Mouse (Mus musculus) forebrain, embryonic 15.5 days (tissue): ENCODE results near the gene Fbxo9. TPM values are rescaled to one million over a fixed set of nuclear protein-coding genes. Genes with fewer than 3 reads are reported as not detected.
"Not testable (repeated sequence)": the region's sequence is repeated elsewhere in the genome, so short reads cannot be mapped to it uniquely, and the experiment has no call there.

Experiments
- ATAC-seq: fragments of 200-750 bp; cut with Nextera tagmentation; replicated peaks from 2 replicates; pipeline ENCODE4 v1.8.0; 2017; ENCODE audit warnings: mild to moderate bottlenecking, moderate TSS enrichment, moderate library complexity
- H3K27ac ChIP-seq: fragments of 300-500 bp; sonication (generic); replicated peaks from 2 replicates; pipeline ENCODE4 v1.5.1; 2015; ENCODE audit warnings: mild to moderate bottlenecking, inconsistent platforms
- H3K27me3 ChIP-seq: fragments of 300-500 bp; sonication (generic); 2 replicates; pipeline ENCODE4 v1.6.1; 2015; ENCODE audit warnings: inconsistent platforms
- H3K36me3 ChIP-seq: fragments of 300-500 bp; sonication (generic); 2 replicates; pipeline ENCODE4 v1.6.1; 2015; ENCODE audit warnings: mild to moderate bottlenecking, inconsistent platforms
- H3K4me1 ChIP-seq: fragments of 300-500 bp; sonication (generic); 2 replicates; pipeline ENCODE4 v1.6.1; 2015; ENCODE audit warnings: inconsistent platforms
- H3K4me2 ChIP-seq: fragments of 300-500 bp; sonication (generic); replicated peaks from 2 replicates; pipeline ENCODE4 v1.6.1; 2015; ENCODE audit warnings: mild to moderate bottlenecking, inconsistent platforms
- H3K4me3 ChIP-seq: fragments of 300-500 bp; sonication (generic); 2 replicates; pipeline ENCODE4 v1.5.1; 2015; ENCODE audit warnings: mild to moderate bottlenecking, inconsistent platforms
- H3K9ac ChIP-seq: fragments of 300-500 bp; sonication (generic); replicated peaks from 2 replicates; pipeline ENCODE4 v1.6.1; 2015; ENCODE audit warnings: mild to moderate bottlenecking, inconsistent platforms
- H3K9me3 ChIP-seq: fragments of 300-500 bp; sonication (generic); 2 replicates; pipeline ENCODE4 v1.6.1; 2016; ENCODE audit warnings: inconsistent platforms
- WGBS: fragments of 180-500 bp; shearing (Covaris S2); methylation state at CpG from one replicate; pipeline ENCODE4 v1.1.7; 2015; ENCODE audit warnings: mixed read lengths; 5-methylcytosine and 5-hydroxymethylcytosine counted together
- polyA plus RNA-seq: library from polyadenylated mRNA; unstranded; fragments of >200 nt; fragmentation: Nextera tagmentation; extraction: Ambion mirVana; gene quantifications from 2 replicates; pipeline ENCODE4 v1.2.1, GENCODE M21; 2015

Gene Fbxo9
- 51.4 and 54.3 TPM in 2 replicates for polyA plus RNA-seq

DNA sequence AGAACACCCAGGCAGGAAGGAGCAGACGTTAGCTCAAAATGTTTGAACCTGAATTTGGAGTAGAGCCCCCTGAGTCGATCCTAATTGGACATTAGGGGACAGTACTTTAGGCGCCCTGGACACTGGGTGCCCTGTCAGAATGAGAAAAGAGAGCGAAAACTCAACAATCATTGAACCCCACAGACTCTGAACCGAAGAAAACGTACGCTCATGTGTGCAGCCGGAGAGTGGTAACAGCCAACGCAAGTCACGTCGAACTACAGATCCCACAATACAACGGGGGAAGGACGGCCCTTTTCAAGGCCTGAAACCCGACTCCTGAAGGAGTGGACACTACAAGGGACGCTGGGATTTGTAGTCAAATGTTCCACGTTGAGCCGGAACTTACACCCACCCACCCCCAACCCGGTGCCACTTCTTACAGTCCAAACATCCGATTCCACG lies at the start of gene Fbxo9, which contains the start of gene Ick:
Gene Fbxo9, minus strand, starts transcription at position 270 of the 444 bp plus-strand sequence.
Gene Ick, plus strand, starts transcription at position 397 of the 444 bp plus-strand sequence.
- Histone ChIP-seq H3K27me3 (no peaks in the 10 kb centered on the region), H3K9ac (peak within 1 kb of the TSS; percentile 91), H3K27ac (peak within 1 kb of the TSS; percentile 95), H3K9me3 (no peaks in the 10 kb centered on the region), H3K4me1 (peaks cover 17% of the 10 kb centered on the region), H3K4me2 (peak within 1 kb of the TSS; percentile 92), H3K36me3 (0 out of 2 replicates have a peak, but pooled peaks cover 2% of the 10 kb centered on the region), H3K4me3 (peak within 1 kb of the TSS; percentile 61)
- 0% methylated on average over 20 of the region's 20 CpGs for WGBS
- ATAC-seq = peak; percentile 96

DNA sequence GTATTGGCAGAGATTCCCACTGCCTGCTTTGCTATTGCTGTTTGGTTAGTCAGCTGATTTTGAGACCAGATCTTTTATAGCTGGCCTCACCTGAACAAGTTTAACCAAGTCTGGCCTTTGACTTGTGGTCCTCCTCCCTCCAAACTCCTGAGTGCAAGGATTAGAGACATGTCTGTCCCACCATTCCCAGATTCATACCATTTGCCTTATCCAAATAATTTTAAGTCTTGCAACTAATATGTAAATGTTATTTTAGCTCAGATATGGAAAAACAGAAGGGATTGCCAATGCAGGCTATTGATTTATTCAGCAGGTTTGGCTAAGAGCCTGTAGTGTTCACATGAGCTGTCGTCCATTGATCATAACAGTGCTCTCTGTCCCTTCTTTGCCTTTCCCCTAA lies 48.4 kb upstream of the Fbxo9 start:
- Histone ChIP-seq H3K4me1 (no peaks in the 10 kb centered on the region), H3K27me3 (no peaks in the 10 kb centered on the region), H3K36me3 (peaks cover 69% of the 10 kb centered on the region), H3K9me3 (no peaks in the 10 kb centered on the region), H3K27ac (no peak overlapping the region), H3K9ac (no peak overlapping the region), H3K4me2 (no peak overlapping the region), H3K4me3 (no peak overlapping the region)
- ATAC-seq = no peak
- 82% methylated on average over 1 of the region's 1 CpGs for WGBS

DNA sequence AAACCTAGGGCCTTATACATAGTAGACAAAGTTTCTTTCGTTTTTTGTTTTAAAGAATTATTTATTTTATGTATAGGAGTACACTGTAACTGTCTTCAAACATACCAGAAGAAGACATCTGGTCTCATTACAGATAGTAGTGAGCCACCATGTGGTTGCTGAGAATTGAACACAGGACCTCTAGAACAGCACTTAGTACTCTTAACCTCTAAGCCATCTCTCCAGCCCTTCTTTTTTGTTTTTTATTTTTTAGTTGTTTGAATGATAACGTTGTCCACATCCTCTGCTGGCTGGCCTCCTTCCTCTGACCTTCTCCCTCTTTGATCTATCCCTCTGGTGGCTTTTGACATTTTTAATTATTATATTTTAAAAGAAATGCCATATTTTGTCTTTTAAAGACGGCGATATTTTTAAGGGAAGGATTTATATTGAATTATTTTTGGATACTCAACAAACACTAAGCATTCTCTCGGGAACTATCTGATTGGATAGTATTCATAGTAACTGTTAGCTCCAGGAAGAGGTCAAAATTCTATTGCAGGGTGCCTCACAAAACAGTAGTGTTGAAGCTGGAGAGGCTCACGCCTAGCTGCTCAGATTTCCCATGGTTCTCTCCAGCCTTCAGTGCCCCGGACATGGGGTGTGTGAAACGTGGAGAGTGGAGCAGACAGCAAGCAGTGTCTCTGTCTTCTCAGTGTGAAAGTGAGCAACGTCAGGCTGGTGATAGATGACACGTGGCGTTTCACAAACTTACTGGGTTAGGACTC lies 45.5 kb upstream of the Fbxo9 start:
- ATAC-seq = no peak
- Histone ChIP-seq H3K9me3 (no peaks in the 10 kb centered on the region), H3K36me3 (peaks cover 55% of the 10 kb centered on the region), H3K9ac (no peak overlapping the region), H3K4me3 (no peak overlapping the region), H3K4me1 (no peaks in the 10 kb centered on the region), H3K27ac (no peak overlapping the region), H3K4me2 (no peak overlapping the region), H3K27me3 (no peaks in the 10 kb centered on the region)
- 89% methylated on average over 11 of the region's 11 CpGs for WGBS

DNA sequence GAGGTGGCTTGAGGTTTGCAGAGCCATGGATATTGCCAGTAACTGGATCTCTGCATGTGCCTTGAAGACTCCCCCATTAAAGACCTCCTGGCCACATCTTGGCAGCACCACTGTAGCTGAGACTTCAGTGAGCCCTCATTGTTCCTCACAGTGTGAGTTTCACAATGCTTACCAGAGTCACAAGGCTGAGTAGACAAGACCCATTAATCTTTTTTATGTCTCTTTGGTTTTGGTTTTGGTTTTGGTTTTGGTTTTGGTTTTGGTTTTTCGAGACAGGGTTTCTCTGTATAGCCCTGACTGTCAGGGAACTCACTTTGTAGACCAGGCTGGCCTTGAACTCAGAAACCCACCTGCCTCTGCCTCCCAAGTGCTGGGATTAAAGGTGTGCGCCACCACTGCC lies 40.9 kb upstream of the Fbxo9 start:
- H3K27ac ChIP-seq, H3K4me1 ChIP-seq, H3K4me2 ChIP-seq, ATAC-seq, H3K27me3 ChIP-seq, H3K9me3 ChIP-seq, H3K4me3 ChIP-seq, H3K9ac ChIP-seq: not testable (repeated sequence)
- WGBS = 97% methylated on average over 2 of the region's 2 CpGs
- peaks cover 35% of the 10 kb centered on the region for H3K36me3 ChIP-seq

DNA sequence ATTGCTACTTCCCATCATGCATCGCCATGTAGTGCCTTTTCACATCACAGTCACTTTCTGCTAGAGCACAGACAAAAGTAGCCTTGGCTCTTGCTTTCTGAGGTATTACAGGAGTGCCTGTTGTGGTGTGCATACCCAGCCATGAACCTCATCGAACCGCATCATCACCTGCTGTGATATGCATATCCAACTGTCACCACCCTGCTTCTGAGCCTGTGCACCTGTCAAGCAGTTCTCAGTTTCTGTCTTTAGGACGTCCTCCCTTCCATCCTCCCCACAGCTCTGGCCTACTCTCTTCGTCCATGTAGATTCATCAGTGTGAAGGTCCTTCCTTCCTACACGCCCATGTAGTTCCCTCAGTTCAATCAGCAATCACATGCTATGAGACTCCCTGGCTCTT lies 39.3 kb upstream of the Fbxo9 start:
- H3K9me3 ChIP-seq = no peaks in the 10 kb centered on the region
- WGBS = 91% methylated on average over 6 of the region's 6 CpGs
- no peaks in the 10 kb centered on the region for H3K4me1 ChIP-seq
- ATAC-seq = no peak
- no peak overlapping the region for H3K4me2 ChIP-seq
- no peak overlapping the region for H3K9ac ChIP-seq
- H3K27ac ChIP-seq = no peak overlapping the region
- no peaks in the 10 kb centered on the region for H3K27me3 ChIP-seq
- peaks cover 41% of the 10 kb centered on the region for H3K36me3 ChIP-seq
- H3K4me3 ChIP-seq = no peak overlapping the region

DNA sequence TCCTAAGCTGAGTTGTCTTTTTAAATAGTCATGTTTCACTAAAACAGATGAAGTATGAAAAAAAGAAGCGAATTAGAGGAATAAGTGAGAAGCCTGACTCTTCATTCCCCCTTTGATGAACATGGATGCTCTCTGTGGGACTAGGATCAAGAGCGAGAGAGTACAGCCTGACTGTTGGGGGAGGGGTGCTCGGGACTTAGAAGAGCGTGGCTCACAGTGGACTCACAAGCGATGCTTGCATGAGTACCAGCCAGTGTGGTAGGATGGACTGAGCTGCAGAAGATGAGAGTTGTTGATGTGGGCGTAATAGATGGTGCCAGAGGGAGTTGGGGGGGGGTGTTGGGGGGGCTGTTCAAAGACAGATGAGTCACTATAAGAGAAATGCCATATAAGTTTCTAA lies 37.8 kb upstream of the Fbxo9 start:
- H3K27ac ChIP-seq = no peak overlapping the region

DNA sequence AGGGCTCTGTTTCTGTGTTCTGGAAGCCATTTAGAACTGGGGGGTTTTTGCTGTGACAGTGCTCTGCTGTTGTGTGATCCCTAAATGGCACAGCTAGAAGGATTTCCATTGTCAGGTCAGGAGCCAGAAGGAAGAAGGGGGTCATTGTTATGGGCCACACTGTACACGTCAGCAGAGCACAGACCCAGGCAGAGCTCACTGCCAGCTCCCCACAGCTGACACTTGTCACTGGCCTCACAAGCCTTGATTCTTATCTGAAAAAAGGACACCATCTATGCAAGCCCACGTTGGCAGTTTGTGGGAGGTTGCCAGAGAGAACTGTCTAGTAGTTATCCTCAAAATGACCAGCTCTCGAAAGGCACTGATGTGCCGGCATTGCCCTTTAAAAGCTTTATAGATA lies 37.2 kb upstream of the Fbxo9 start:
- Histone ChIP-seq H3K9ac (no peak overlapping the region), H3K4me2 (no peak overlapping the region), H3K4me3 (no peak overlapping the region), H3K27me3 (no peaks in the 10 kb centered on the region), H3K4me1 (no peaks in the 10 kb centered on the region), H3K27ac (no peak overlapping the region), H3K9me3 (0 out of 2 replicates have a peak, but pooled peaks cover 4% of the 10 kb centered on the region), H3K36me3 (peaks cover 46% of the 10 kb centered on the region)
- WGBS = 58% methylated on average over 4 of the region's 4 CpGs
- no peak; the same call in 1 of the 2 replicates for ATAC-seq

More for the DNA sequence above, 37.8 kb upstream of the Fbxo9 start:
- H3K27me3 ChIP-seq = no peaks in the 10 kb centered on the region
- 80% methylated on average over 6 of the region's 6 CpGs for WGBS
- peaks cover 46% of the 10 kb centered on the region for H3K36me3 ChIP-seq
- no peak overlapping the region for H3K4me3 ChIP-seq
- no peak overlapping the region for H3K4me2 ChIP-seq
- ATAC-seq = no peak
- no peaks in the 10 kb centered on the region for H3K4me1 ChIP-seq
- 0 out of 2 replicates have a peak, but pooled peaks cover 4% of the 10 kb centered on the region for H3K9me3 ChIP-seq
- no peak overlapping the region for H3K9ac ChIP-seq

DNA sequence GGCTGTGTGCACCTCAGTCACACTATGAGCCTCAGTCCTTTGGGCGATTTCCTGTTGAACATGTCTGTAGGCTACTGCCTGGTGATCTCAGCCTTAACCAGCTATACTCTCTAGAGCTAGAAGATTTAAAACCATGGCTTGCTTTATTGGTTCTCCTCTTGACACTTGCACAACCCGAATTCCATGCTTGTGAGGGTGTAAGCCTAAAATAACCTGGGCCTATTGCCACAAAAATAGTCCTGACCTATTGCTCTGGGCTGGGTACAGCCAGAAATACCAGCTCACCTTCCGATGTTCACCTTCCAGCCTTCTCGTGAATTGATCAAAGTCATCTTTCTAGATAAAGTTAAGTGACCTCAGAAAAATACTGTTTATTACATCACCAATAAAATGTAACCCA lies 30.6 kb upstream of the Fbxo9 start:
- no peak for ATAC-seq
- 0 out of 2 replicates have a peak, but pooled peaks cover 4% of the 10 kb centered on the region for H3K9me3 ChIP-seq
- H3K36me3 ChIP-seq = peaks cover 51% of the 10 kb centered on the region
- H3K27ac ChIP-seq = no peak overlapping the region
- no peak overlapping the region for H3K4me2 ChIP-seq
- H3K4me1 ChIP-seq = no peaks in the 10 kb centered on the region
- H3K27me3 ChIP-seq = no peaks in the 10 kb centered on the region
- no peak overlapping the region for H3K4me3 ChIP-seq
- no peak overlapping the region for H3K9ac ChIP-seq
- 92% methylated on average over 4 of the region's 4 CpGs for WGBS

DNA sequence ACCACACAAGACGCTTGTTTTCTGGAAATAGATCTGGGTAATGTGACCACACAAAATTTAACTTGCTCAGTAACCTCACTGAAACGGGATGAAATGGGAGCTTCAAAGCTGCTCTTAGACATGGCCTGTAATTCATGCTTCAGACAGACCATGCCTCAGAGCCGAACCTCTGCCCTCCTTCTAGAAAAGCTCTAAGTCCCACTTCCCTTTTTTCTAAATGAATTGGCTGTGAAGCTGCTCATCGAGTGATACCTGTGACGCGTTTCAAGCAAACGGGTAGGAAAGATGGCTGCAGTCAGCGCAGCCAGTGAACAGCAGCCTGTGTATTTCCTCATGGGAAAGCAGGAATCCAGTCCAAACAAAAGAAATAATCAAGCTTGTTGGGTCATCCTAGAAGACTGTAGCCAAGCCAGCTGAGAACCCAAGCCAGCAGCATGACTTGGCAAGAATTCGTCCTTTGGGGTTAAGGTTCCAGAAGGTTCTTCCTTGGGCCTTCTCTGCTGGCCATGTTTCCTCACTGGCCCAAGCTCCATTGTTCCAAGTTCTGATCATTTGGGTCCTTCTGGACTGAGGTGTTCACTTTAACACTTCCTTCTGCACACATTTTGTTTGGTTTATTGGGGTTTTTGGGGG lies 29.3 kb upstream of the Fbxo9 start:
- Histone ChIP-seq H3K9ac (no peak overlapping the region), H3K4me2 (no peak overlapping the region), H3K4me1 (no peaks in the 10 kb centered on the region), H3K9me3 (0 out of 2 replicates have a peak, but pooled peaks cover 4% of the 10 kb centered on the region), H3K27ac (no peak overlapping the region), H3K4me3 (no peak overlapping the region), H3K36me3 (peaks cover 50% of the 10 kb centered on the region), H3K27me3 (no peaks in the 10 kb centered on the region)
- ATAC-seq = no peak
- WGBS = 96% methylated on average over 9 of the region's 9 CpGs

DNA sequence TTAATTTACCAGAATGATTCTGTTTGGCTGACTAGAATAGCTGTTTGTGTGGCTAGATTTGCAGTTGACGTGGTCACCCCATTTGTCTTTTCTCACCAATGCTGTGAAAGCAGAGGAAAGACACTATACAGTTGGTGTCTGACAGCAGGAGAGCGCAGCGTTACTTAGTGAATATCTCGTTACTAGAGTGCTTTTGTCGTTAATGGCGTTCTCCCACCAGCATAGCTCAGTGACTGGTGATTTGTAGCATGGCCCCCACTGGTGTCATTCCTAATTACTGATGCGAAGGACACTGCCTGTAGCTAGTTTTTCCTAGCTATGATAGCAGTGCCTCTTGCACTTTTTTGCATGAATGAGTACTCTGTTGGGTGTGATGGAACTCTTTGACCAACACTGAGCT lies 26.8 kb upstream of the Fbxo9 start:
- H3K9ac ChIP-seq = no peak overlapping the region
- H3K9me3 ChIP-seq = no peaks in the 10 kb centered on the region
- H3K27ac ChIP-seq = no peak overlapping the region
- peaks cover 50% of the 10 kb centered on the region for H3K36me3 ChIP-seq
- H3K4me3 ChIP-seq = no peak overlapping the region
- H3K27me3 ChIP-seq = no peaks in the 10 kb centered on the region
- no peak overlapping the region for H3K4me2 ChIP-seq
- no peaks in the 10 kb centered on the region for H3K4me1 ChIP-seq
- ATAC-seq = no peak
- WGBS = 40% methylated on average over 7 of the region's 7 CpGs

DNA sequence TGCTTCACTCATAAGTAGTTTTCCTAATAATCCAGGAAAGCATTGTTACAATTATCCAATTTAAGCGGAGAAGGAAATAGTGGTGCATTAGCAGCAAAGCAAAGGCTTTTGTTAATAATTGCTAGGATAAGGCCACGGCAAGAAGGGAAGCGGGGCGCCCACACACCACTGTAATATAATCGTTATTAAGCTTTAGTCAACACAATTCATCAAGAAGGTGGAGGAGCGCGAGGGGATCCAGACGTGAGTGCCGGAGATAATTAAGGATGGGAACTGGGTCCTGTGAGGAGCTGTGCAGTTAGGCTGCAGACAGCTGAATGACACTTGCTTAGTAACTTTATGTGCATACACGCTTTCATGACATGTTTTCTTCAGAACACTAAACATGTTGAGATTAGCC lies 17.8 kb upstream of the Fbxo9 start:
- ATAC-seq = no peak
- H3K4me1 ChIP-seq = peaks cover 19% of the 10 kb centered on the region
- no peak overlapping the region for H3K9ac ChIP-seq
- H3K36me3 ChIP-seq = peaks cover 5% of the 10 kb centered on the region; the same call in 1 of the 2 replicates
- H3K27ac ChIP-seq = no peak overlapping the region
- H3K27me3 ChIP-seq = no peaks in the 10 kb centered on the region
- H3K4me3 ChIP-seq = no peak overlapping the region
- no peak overlapping the region for H3K4me2 ChIP-seq
- H3K9me3 ChIP-seq = no peaks in the 10 kb centered on the region
- WGBS = 24% methylated on average over 10 of the region's 10 CpGs

DNA sequence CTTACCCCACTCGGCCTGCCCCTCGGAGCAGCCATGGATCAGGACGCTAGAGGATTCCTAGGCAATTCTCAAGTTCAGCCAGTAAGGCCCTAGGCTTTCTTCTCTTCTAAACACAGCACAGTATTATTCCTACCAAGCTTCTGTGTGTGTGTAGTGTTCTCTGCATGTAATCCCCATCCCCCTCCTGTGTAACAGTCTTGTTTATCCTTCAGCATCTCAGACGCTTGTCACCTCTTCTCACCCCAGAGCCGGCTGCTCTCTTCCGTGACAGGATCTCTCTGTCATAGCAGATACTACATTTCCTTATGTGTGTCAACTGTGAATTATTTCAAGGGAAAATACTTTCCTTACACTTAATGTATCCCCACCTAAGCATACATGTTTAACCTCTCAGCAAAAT lies 17.1 kb upstream of the Fbxo9 start:
- peaks cover 19% of the 10 kb centered on the region for H3K4me1 ChIP-seq
- no peaks in the 10 kb centered on the region for H3K27me3 ChIP-seq
- no peaks in the 10 kb centered on the region for H3K9me3 ChIP-seq
- 0 out of 2 replicates have a peak overlapping the region, but pooled peaks have one; percentile 3 for H3K9ac ChIP-seq
- H3K4me3 ChIP-seq = no peak overlapping the region
- 59% methylated on average over 6 of the region's 6 CpGs for WGBS
- no peak overlapping the region for H3K4me2 ChIP-seq
- no peaks in the 10 kb centered on the region; the same call in 1 of the 2 replicates for H3K36me3 ChIP-seq
- H3K27ac ChIP-seq = 0 out of 2 replicates have a peak overlapping the region, but pooled peaks have one; percentile 9
- no peak; the same call in 1 of the 2 replicates for ATAC-seq
